Mouse (Mus musculus) neural tube, embryonic 14.5 days (tissue): ENCODE results near the gene Farsb. TPM values are rescaled to one million over a fixed set of nuclear protein-coding genes. Genes with fewer than 3 reads are reported as not detected.

ENCODE experiments used
- ATAC-seq: fragments of 200-750 bp; cut with Nextera tagmentation; 2 replicates; pipeline ENCODE4 v1.8.0; 2017; ENCODE audit warnings: low read depth, mild to moderate bottlenecking, moderate TSS enrichment, moderate library complexity
- H3K27ac ChIP-seq: fragments of 300-500 bp; sonication (generic); 2 replicates; pipeline ENCODE4 v1.5.1; 2014; ENCODE audit warnings: low read depth, mild to moderate bottlenecking, control low read depth, low read length, moderate library complexity, mixed read lengths
- H3K27me3 ChIP-seq: fragments of 300-500 bp; sonication (generic); 2 replicates; pipeline ENCODE4 v1.6.1; 2014; ENCODE audit warnings: low read length; ENCODE audit not compliant: control insufficient read depth, insufficient read depth
- H3K36me3 ChIP-seq: fragments of 300-500 bp; sonication (generic); 2 replicates; pipeline ENCODE4 v1.6.1; 2014; ENCODE audit warnings: low read length, mixed read lengths; ENCODE audit not compliant: control insufficient read depth, insufficient read depth
- H3K4me1 ChIP-seq: fragments of 300-500 bp; sonication (generic); 2 replicates; pipeline ENCODE4 v1.6.1; 2014; ENCODE audit warnings: low read length; ENCODE audit not compliant: control insufficient read depth, insufficient read depth
- H3K4me2 ChIP-seq: fragments of 300-500 bp; sonication (generic); 2 replicates; pipeline ENCODE4 v1.6.1; 2014; ENCODE audit warnings: mild to moderate bottlenecking, low read depth, low read length, control low read depth
- H3K4me3 ChIP-seq: fragments of 300-500 bp; sonication (generic); 2 replicates; pipeline ENCODE4 v1.5.1; 2014; ENCODE audit warnings: low read depth, low read length, control low read depth, mixed read lengths
- H3K9ac ChIP-seq: fragments of 300-500 bp; sonication (generic); replicated peaks from 2 replicates; pipeline ENCODE4 v1.6.1; 2014; ENCODE audit warnings: low read depth, mild to moderate bottlenecking, control low read depth, low read length, mixed read lengths
- H3K9me3 ChIP-seq: fragments of 300-500 bp; sonication (generic); 2 replicates; pipeline ENCODE4 v1.6.1; 2016; ENCODE audit warnings: low read length; ENCODE audit not compliant: control insufficient read depth
- WGBS: fragments of 180-500 bp; shearing (Covaris S2); extraction: QIAGEN DNeasy Blood & Tissue Kit; methylation state at CpG from one replicate; pipeline ENCODE4 v1.1.7; 2014; 5-methylcytosine and 5-hydroxymethylcytosine counted together
- polyA plus RNA-seq: library from polyadenylated mRNA; unstranded; fragments of >200 nt; fragmentation: Nextera tagmentation; extraction: Ambion mirVana; gene quantifications from 2 replicates; pipeline ENCODE4 v1.2.1, GENCODE M21; 2014

The Farsb gene
- polyA plus RNA-seq, 1 experiment from 2014 or later, result 171 TPM

DNA sequence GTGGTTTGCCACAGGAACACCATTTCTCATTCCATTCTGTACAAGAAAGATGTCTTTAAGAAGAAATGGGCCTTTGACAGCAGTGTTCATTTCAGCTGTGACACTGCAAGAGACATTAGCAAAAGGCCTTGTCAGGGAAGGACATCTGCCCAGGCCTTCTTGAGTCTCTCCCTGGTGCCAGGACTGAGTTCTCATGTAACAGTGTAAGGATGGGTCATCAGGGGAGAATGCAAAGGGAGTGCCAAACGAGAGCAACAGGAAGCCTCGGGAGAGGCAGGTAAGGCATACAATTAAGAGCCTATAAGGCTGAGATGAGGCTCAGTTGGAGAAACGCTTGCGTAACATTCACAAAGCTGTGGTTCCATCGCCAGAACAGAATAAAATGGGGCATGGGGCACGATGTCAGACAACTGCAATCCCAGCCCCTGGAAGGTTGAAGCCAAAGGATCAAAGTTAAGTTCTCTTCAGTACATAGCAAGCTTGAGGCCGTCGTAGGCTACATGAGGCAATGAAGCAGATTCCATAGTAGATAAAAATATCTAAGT is 93.4 kb downstream of the Farsb start:
- no peak overlapping the region for H3K4me2 ChIP-seq
- H3K4me3 ChIP-seq, result no peak overlapping the region
- no peaks in the 10 kb centered on the region for H3K4me1 ChIP-seq
- H3K9ac ChIP-seq, result no peak overlapping the region
- no peak overlapping the region for H3K27ac ChIP-seq
- WGBS, result 63% methylated on average over 8 of the region's 8 CpGs
- no peaks in the 10 kb centered on the region for H3K27me3 ChIP-seq
- H3K36me3 ChIP-seq, result no peaks in the 10 kb centered on the region
- ATAC-seq, result no peak
- H3K9me3 ChIP-seq, result no peaks in the 10 kb centered on the region

GRCm38 (mm10) chr1:78388848-78389247 is 99.8 kb downstream of the Farsb start:
- Histone ChIP-seq H3K4me2 (no peak overlapping the region), H3K27me3 (no peaks in the 10 kb centered on the region), H3K9ac (no peak overlapping the region), H3K4me1 (no peaks in the 10 kb centered on the region), H3K9me3 (no peaks in the 10 kb centered on the region), H3K4me3 (no peak overlapping the region), H3K36me3 (no peaks in the 10 kb centered on the region), H3K27ac (no peak overlapping the region)
- no peak for ATAC-seq
- WGBS, result 6% methylated on average over 3 of the region's 3 CpGs

- H3K36me3 ChIP-seq, result no peaks in the 10 kb centered on the region
- WGBS, result 53% methylated on average over 4 of the region's 4 CpGs
- no peaks in the 10 kb centered on the region for H3K9me3 ChIP-seq
- H3K4me2 ChIP-seq, result no peak overlapping the region
- H3K4me3 ChIP-seq, result no peak overlapping the region
- H3K4me1 ChIP-seq, result no peaks in the 10 kb centered on the region
- H3K27me3 ChIP-seq, result no peaks in the 10 kb centered on the region
- no peak overlapping the region for H3K9ac ChIP-seq
- no peak for ATAC-seq
- no peak overlapping the region for H3K27ac ChIP-seq
Measured at GRCm38 (mm10) chr1:78387854-78388253, 100.8 kb downstream of the Farsb start.

GRCm38 (mm10) chr1:78380950-78381349 is 107.7 kb downstream of the Farsb start:
- Histone ChIP-seq H3K4me3 (no peak overlapping the region), H3K27me3 (no peaks in the 10 kb centered on the region), H3K9ac (no peak overlapping the region), H3K27ac (no peak overlapping the region), H3K9me3 (no peaks in the 10 kb centered on the region), H3K36me3 (no peaks in the 10 kb centered on the region), H3K4me2 (no peak overlapping the region), H3K4me1 (no peaks in the 10 kb centered on the region)
- no peak for ATAC-seq
- 60% methylated on average over 4 of the region's 4 CpGs for WGBS

DNA sequence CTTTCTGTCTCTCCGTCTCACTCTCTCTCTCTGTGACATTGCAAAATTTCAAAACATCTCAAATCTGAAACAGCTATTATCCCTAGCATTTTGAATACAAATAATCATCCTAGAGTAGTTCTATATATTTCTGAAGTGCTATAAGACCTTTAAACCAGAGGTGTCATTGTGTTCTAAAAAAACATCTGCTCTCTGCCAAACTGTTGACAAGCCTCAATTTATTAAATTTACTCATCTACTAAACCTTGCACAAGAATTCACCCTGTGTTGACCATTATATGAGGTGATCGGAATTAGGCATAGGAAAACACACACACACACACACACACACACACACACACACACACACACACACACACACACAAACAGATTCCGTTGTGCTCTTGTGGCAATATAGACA is 113.6 kb downstream of the Farsb start:
- ATAC-seq, result no peak
- no peak overlapping the region for H3K4me2 ChIP-seq

GRCm38 (mm10) chr1:78373836-78374235 is 114.9 kb downstream of the Farsb start:
- Histone ChIP-seq H3K9ac (no peak overlapping the region), H3K36me3 (no peaks in the 10 kb centered on the region), H3K27ac (no peak overlapping the region), H3K27me3 (no peaks in the 10 kb centered on the region), H3K4me2 (no peak overlapping the region), H3K4me3 (no peak overlapping the region), H3K9me3 (0 out of 2 replicates have a peak, but pooled peaks cover 6% of the 10 kb centered on the region), H3K4me1 (no peaks in the 10 kb centered on the region; the same call in 1 of the 2 replicates)
- 93% methylated on average over 5 of the region's 5 CpGs for WGBS
- ATAC-seq, result no peak

More for the DNA sequence above, 113.6 kb downstream of the Farsb start:
- Histone ChIP-seq H3K27ac (no peak overlapping the region), H3K9ac (no peak overlapping the region), H3K4me3 (no peak overlapping the region), H3K36me3 (no peaks in the 10 kb centered on the region), H3K4me1 (no peaks in the 10 kb centered on the region; the same call in 1 of the 2 replicates), H3K27me3 (no peaks in the 10 kb centered on the region), H3K9me3 (0 out of 2 replicates have a peak, but pooled peaks cover 6% of the 10 kb centered on the region)
- WGBS, result 93% methylated on average over 3 of the region's 3 CpGs

- Histone ChIP-seq H3K4me1 (no peaks in the 10 kb centered on the region; the same call in 1 of the 2 replicates), H3K36me3 (no peaks in the 10 kb centered on the region), H3K27me3 (no peaks in the 10 kb centered on the region), H3K9me3 (0 out of 2 replicates have a peak, but pooled peaks cover 6% of the 10 kb centered on the region), H3K4me3 (no peak overlapping the region), H3K4me2 (no peak overlapping the region), H3K9ac (no peak overlapping the region), H3K27ac (no peak overlapping the region)
- ATAC-seq, result no peak
- 91% methylated on average over 9 of the region's 9 CpGs for WGBS
Measured at GRCm38 (mm10) chr1:78372316-78372715, 116.4 kb downstream of the Farsb start.

DNA sequence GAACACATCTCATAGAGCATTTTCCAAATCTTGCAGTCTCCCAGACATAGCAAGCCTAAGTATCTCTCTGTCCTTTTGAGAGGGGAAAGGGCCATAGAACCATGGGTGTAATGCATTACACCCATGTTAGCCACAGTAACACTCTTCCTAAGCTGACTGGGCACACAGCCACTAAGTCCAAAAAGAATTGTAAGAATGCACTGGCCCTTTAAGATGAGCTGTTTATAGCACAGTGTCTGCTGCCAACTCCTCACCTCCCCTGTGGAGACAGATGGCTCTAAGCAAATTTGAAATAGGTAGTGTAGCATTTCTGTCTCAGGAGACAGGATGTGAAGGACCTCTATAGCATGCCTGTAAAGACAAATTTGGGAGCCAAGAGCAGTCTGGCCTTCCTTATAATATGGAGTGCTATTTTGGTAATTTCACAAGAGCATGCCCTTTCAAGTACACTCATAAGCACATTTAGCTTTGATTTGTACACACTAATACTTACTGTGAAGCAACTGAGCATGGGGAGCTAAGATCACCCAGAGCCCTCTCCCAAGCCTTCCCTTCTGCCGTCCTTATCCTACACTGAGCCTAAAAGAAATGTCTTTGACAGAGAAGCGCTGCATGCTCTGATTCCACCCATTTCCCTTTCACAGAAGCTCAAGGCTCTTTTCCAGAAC is 117.0 kb downstream of the Farsb start:
- WGBS, result 77% methylated on average over 2 of the region's 2 CpGs
- H3K36me3 ChIP-seq, result no peaks in the 10 kb centered on the region
- 0 out of 2 replicates have a peak, but pooled peaks cover 6% of the 10 kb centered on the region for H3K9me3 ChIP-seq
- no peak overlapping the region for H3K9ac ChIP-seq
- ATAC-seq, result no peak; the same call in 1 of the 2 replicates
- H3K27ac ChIP-seq, result no peak overlapping the region
- no peaks in the 10 kb centered on the region; the same call in 1 of the 2 replicates for H3K4me1 ChIP-seq
- no peaks in the 10 kb centered on the region for H3K27me3 ChIP-seq
- no peak overlapping the region for H3K4me3 ChIP-seq
- H3K4me2 ChIP-seq, result no peak overlapping the region

DNA sequence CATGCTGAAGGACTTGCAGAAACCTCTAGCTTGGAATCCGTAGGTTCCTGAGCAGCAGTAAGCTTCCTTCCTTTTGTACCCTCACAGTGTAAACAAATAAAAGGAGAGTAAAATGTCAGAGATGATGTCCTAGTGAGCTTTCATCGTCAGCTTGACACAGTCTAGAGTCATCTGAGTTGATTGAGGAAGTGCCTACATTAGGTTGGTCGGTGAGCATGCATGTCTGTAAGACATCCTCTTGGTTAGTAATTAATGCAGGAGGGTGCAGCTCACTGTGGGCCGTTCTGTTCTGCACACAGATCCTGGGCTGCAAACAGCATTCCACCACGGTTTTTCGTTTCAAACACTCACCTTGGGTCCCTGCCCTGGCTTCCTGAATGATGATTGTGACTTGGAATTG is 118.6 kb downstream of the Farsb start:
- WGBS, result 56% methylated on average over 6 of the region's 6 CpGs
- Histone ChIP-seq H3K36me3 (no peaks in the 10 kb centered on the region), H3K27ac (no peak overlapping the region), H3K27me3 (no peaks in the 10 kb centered on the region), H3K4me1 (no peaks in the 10 kb centered on the region; the same call in 1 of the 2 replicates), H3K4me3 (no peak overlapping the region), H3K4me2 (no peak overlapping the region), H3K9ac (no peak overlapping the region), H3K9me3 (0 out of 2 replicates have a peak, but pooled peaks cover 6% of the 10 kb centered on the region)
- ATAC-seq, result no peak
